Mouse (Mus musculus) megakaryocyte progenitor cell, adult 5-6 weeks (primary cell): Measurements from ENCODE around the gene Dnajc11. TPM values are rescaled to one million over a fixed set of nuclear protein-coding genes. Genes with fewer than 3 reads are reported as not detected.
A peak's percentile ranks its signal among the peaks of the same experiment; 100 is the strongest.

ENCODE experiments used
- ATAC-seq: replicated peaks from 2 replicates; pipeline ENCODE4 v1.8.0; 2016; ENCODE audit warnings: mild to moderate bottlenecking, moderate TSS enrichment, inconsistent platforms; ENCODE audit not compliant: poor library complexity
- total RNA-seq, 2 experiments: library from RNA; stranded (forward) in 1 of 2; stranded (reverse) in 1 of 2; fragments of 157-497, 149-512 nt in 1 of 2; fragments of 200-1000 nt in 1 of 2; gene quantifications; 2 replicates each; pipeline versions ENCODE4 v1.2.3 to v1.2.4; 2015 to 2017

Dnajc11 gene
- total RNA-seq, 2 experiments from 2014 or later: 45.2 to 106 TPM

DNA sequence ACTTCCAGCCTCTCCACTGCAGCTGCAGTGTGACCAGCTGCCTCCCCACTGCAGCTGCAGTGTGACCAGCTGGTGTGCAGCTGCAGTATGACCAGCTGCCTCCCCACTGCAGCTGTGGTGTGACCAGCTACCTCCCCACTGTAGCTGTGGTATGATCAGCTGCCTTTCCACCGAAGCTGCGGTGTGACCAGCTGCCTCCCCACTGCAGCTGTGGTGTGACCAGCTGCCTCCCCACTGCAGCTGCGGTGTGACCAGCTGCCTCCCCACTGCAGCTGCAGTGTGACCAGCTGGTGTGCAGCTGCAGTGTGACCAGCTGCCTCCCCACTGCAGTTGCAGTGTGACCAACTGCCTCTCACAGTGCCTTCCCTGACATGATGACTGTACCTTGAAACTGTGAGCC, 11.4 kb upstream of the Dnajc11 start:
- ATAC-seq: no peak

DNA sequence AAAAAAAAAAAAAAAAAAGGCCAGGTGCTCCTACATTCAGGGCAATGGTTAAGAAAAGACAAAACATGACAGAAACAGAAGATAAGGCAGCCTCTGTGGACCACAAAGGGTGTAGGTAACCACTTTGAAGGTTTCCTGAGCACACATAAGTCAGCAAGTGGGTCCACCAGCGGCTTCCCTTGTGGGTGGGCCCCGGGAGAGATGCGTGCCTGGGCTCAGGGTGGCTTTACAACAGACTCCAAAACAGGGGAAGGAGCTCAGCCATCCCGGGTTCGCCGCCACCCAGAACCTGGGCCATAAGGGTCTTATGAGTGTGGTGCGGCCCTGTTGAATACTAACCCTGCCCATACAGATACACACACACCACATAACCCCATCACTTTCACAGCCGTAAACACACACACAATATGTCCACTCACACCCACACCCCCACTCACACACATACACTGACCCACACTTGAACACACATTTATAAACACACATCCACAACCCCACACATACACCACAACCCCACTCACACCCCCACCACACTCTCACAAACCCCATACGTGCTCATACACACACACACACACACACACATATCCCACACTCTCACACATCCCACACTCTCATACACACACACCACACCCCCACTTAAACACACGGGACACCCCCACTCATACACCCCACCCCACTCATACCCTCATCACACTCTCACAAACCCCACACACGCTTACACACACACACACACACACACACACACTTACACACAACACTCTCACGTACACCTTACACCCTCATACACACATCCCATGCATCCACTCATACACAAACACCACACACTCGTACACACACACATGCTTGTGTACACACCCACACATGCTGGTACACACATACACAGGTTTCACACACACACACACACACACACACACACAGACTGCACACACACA, 651 bp upstream of the Dnajc11 start:
- peak; percentile 18 for ATAC-seq

- ATAC-seq: peak; percentile 18
These were observed 703 bp downstream of the Dnajc11 start for GRCm38 (mm10) chr4:151934215-151934572.

DNA sequence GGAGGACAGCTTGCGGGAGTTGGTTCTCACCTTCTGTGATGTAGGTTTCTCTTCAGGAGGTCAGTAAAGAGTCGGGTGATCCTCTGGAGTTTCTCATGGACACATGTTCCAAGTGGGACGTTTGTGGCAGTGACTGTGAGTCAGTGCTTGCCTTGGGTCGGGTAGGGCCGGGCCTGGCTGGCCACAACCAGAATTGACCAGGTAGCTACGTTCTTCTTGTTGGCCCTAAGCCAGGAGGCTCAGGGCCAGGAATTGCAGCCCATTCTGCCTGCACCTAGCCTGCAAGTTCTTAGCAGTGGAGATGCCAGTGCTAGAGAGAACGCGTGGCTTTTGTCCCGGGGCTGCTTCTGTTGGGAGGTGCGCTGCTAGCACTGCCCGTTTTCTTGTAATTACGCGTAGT, 4.0 kb downstream of the Dnajc11 start:
- no peak for ATAC-seq

DNA sequence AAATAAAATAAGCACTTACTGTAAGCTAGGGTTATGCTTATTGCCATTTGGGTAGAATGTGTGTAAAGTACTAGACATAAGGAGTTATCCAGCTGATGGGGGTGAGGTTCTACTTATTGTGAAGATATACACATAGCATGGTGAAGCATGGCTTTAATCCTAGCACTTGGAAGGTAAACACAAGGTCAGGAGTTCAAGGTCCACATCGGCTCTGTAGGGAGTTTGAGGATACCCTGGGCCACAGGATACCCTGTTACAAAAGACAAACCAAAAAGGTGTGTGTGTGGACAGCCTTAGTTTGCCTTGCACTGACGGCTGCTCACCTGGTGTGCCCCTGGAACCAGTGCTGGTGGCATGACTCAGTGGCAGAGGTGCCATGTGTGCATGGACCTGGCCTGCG, 4.6 kb downstream of the Dnajc11 start:
- no peak for ATAC-seq

- no peak for ATAC-seq
These were observed 12.7 kb downstream of the Dnajc11 start for GRCm38 (mm10) chr4:151946211-151946610.

- ATAC-seq: no peak
These were observed 15.3 kb downstream of the Dnajc11 start for GRCm38 (mm10) chr4:151948497-151949471.

- no peak for ATAC-seq
These were observed 19.7 kb downstream of the Dnajc11 start for GRCm38 (mm10) chr4:151953209-151953608.

DNA sequence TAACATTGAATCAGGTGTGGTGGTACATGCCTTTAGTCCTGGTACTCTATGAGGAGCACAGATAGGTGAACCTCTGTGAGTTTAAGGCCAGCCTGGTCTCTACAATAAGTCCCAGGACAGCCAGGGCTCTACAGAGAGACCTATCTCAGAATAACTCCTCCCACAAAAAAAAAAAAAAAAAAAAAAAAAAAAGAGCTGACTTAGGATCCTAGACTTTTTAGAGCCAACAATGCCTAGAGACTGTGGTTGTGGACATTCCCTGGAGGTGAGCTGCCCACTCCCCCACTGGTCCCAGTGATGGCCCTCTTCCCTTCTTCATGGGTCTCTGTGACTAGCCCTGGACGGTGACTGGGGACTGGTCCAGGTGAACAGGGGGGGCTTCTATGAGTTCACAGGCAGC, 22.3 kb downstream of the Dnajc11 start:
- ATAC-seq: no peak

GRCm38 (mm10) chr4:151957584-151958315, 24.3 kb downstream of the Dnajc11 start:
- peak; percentile 63 for ATAC-seq

DNA sequence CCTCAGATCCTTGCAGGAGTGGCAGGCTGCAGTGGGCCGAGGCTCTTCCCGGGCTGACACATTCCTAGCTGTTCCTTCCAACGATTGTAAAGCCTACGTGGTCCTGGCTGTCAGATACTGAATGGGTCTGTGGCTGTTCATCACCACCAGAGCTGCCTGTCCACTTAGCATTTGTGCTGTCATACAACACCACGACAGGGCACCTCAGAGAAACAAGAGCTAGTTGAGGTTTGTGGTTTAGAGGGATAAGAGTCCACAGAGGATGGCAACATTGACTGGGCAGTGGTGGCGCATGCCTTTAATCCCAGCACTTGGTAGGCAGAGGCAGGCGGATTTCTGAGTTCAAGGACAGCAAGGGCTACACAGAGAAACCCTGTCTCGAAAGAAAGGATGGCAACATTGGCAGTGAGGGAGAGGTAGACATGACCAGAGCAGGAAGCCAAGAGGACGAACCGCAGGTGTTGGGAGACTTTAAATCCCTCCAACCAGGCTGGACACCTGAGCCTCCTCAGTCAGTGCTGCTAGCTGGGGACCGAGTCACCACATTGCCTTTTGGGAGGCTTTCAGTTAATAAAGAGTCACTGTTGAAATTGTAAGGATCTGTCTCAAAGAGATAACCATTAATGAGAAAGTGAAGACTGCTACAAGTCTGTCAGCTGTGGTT, 26.5 kb downstream of the Dnajc11 start:
- no peak for ATAC-seq

- peak; percentile 78 for ATAC-seq
These were observed 27.0 kb downstream of the Dnajc11 start for GRCm38 (mm10) chr4:151960513-151960854.

DNA sequence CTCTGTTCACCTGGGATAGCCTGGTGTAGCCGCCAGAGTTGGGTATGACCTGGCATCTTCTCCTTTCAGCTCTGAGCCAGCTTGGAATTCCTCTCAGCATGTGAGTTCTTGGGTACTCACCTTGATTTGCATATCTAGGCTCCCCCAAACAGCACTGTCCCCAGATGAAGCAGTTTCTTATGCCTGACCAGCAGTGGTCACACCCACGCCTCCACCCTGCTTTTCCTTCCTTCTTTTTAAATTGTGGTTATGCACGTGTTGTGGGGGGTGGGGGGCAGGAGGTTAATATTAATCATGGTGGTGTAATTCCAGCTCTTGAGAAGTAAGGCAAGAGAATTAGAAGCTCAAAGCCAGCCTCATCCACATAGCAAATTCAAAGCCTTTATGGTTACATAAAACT, 29.3 kb downstream of the Dnajc11 start:
- ATAC-seq: peak; percentile 30

- no peak for ATAC-seq
These were observed 34.9 kb downstream of the Dnajc11 start for GRCm38 (mm10) chr4:151968204-151968921.

DNA sequence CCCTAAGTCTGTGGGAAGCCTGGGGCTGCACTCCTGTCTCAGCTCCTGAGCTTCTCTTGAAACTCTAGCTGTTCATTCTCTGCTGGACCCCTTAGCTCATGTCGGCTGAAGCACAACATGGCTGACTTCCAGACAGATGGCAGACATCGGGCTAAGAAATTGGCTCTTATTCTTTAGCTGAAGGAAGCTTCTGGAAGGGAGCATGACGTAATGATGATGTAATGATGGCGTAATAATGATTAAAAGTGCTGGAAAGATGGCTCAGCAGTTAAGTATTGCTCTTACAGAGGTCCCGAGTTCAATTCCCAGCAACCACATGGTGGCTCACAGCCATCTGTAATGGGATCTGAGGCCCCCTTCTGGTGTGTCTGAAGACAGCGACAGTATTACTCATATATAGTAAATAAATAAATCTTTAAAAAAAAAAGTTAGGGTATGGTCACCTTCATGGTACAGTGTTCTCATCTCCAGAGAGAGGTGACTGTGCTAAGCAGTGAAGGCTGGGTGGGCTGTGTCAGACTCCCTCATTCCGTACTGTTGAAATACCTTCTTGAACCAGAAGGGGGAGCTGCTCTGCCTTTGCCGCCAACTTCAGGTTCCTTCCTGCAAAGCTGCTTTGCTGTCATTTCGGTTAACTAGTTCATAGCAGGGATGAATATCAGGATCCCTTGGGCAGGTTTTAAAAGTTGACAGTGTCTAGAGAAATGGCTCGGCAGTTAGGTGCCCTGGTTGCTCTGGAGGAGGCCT, 38.9 kb downstream of the Dnajc11 start:
- ATAC-seq: peak; percentile 73

GRCm38 (mm10) chr4:151975441-151975840, 42.0 kb downstream of the Dnajc11 start:
- ATAC-seq: peak; percentile 27

- ATAC-seq: peak; percentile 72
These were observed 44.3 kb downstream of the Dnajc11 start for GRCm38 (mm10) chr4:151977748-151978147.

GRCm38 (mm10) chr4:151980699-151981098, 47.2 kb downstream of the Dnajc11 start:
- 0 out of 2 replicates have a peak, but pooled peaks have one; percentile 15 for ATAC-seq

- peak; percentile 85 for ATAC-seq
These were observed 47.9 kb downstream of the Dnajc11 start for GRCm38 (mm10) chr4:151981363-151981762.
